8 mouse cellular contexts compared by ENCODE assay signal in the genomic region with DNA sequence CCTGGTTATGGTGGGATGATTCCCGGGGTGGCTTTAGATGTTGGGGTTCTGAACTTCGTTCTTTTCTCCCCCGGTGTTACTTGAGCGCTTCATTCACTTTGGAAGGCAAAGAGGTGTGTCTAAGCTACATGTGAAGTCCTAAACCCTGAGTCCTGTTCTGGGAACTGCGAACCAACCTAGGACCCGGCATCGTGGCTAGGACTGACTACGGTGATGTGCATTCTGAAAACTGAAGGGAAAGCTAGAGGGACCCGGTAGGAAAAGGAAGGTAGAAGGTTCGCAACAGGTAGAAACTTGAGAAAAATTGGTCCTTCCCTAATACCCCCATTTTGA. TPM values are rescaled to one million over a fixed set of nuclear protein-coding genes. Genes with fewer than 3 reads are reported as not detected.
DNase-seq lines count a peak whose midpoint lies in the region; ATAC-seq and TF ChIP-seq lines count a peak whose summit lies in the region.

No protein-coding gene starts in this region.

- peak overlapping the region; percentile 85 for H3K4me2 ChIP-seq in liver, embryonic 12.5 days
- peak overlapping the region; percentile 72 for H3K4me2 ChIP-seq in stomach, postnatal 0 days (replicated peaks; ENCODE audit: low read depth)

- H3K9me3 ChIP-seq in liver, embryonic 12.5 days (replicated peaks), result no peaks in the 10 kb centered on the region
- H3K9me3 ChIP-seq in stomach, postnatal 0 days (ENCODE audit: control insufficient read depth, low read length), result no peaks in the 10 kb centered on the region

- no peak for DNase-seq in gastrocnemius, adult 2 months
- no peak for DNase-seq in gastrocnemius, postnatal 14 days
- DNase-seq in thymus, adult 2 months, result no peak
- no peak for DNase-seq in thymus, postnatal 10 days (ENCODE audit: low spot score in 2 of 2)
- no peak for DNase-seq in stomach, postnatal 0 days (ENCODE audit: low spot score)
- DNase-seq in embryo, embryonic 10 days (ENCODE audit: low spot score), result no peak

- no peak for TF ChIP-seq CTCF in gastrocnemius, adult 2 months (IDR thresholded peaks at IDR 0.05)
- TF ChIP-seq CTCF in thymus, adult 2 months (IDR thresholded peaks at IDR 0.05; ENCODE audit: borderline replicate concordance, control insufficient read depth, extremely low read depth, insufficient read depth, low read length, poor library complexity), result no peak
- no peak for TF ChIP-seq CTCF in stomach, postnatal 0 days (IDR thresholded peaks at IDR 0.05; ENCODE audit: low read depth)

- peak overlapping the region; percentile 87 for H3K4me3 ChIP-seq in gastrocnemius, adult 2 months
- H3K4me3 ChIP-seq in thymus, adult 2 months (ENCODE audit: control insufficient read depth, insufficient read depth, low read length), result peak overlapping the region; percentile 70
- peak overlapping the region; percentile 93 for H3K4me3 ChIP-seq in liver, embryonic 12.5 days
- peak overlapping the region; percentile 92 for H3K4me3 ChIP-seq in stomach, postnatal 0 days (ENCODE audit: low read depth, low read length)

- H3K9ac ChIP-seq in liver, embryonic 12.5 days, result peak overlapping the region; percentile 96
- H3K9ac ChIP-seq in stomach, postnatal 0 days (ENCODE audit: low read length), result peak overlapping the region; percentile 97

- ATAC-seq in liver, embryonic 12.5 days, result peak; percentile 65
- peak; percentile 56; the same call in 1 of the 2 replicates for ATAC-seq in stomach, postnatal 0 days (ENCODE audit: low FRiP score, low TSS enrichment)
- no peak; the same call in 1 of the 2 replicates for ATAC-seq in megakaryocyte progenitor cell, adult 5-6 weeks (replicated peaks; ENCODE audit: poor library complexity)

- WGBS in thymus, adult 2 months, result under 1% methylated on average over 10 of the region's 10 CpGs
- WGBS in liver, embryonic 12.5 days (ENCODE audit: insufficient replicate concordance), result under 1% methylated on average over 10 of the region's 10 CpGs
- WGBS in stomach, postnatal 0 days, result under 1% methylated on average over 10 of the region's 10 CpGs

- intact Hi-C loops in gastrocnemius, adult 2 months (cut with DNase I), result loop anchor here (5.0 kb wide), 2 partner anchors 75 to 595 kb away; a partner anchor contains a TSS
- intact Hi-C loops in gastrocnemius, postnatal 14 days (cut with DNase I; ENCODE audit: low total_unique reads), result no loop called here

- no peak for TF ChIP-seq EP300 in stomach, postnatal 0 days (optimal IDR thresholded peaks at IDR 0.05)

- peaks cover 2% of the 10 kb centered on the region; the same call in 1 of the 2 replicates for H3K4me1 ChIP-seq in thymus, adult 2 months (replicated peaks; ENCODE audit: control insufficient read depth, insufficient read depth, low read length)
- peaks cover 26% of the 10 kb centered on the region for H3K4me1 ChIP-seq in liver, embryonic 12.5 days
- peaks cover 3% of the 10 kb centered on the region; the same call in 1 of the 2 replicates for H3K4me1 ChIP-seq in stomach, postnatal 0 days (replicated peaks; ENCODE audit: control insufficient read depth, insufficient read depth)

- no peak for TF ChIP-seq POLR2A in thymus, adult 2 months (IDR thresholded peaks at IDR 0.05; ENCODE audit: control insufficient read depth, extremely low read depth, insufficient read depth, low read length, poor library complexity)

- peak overlapping the region; percentile 98 for H3K27ac ChIP-seq in gastrocnemius, adult 2 months
- peak overlapping the region; percentile 68 for H3K27ac ChIP-seq in thymus, adult 2 months (ENCODE audit: control insufficient read depth, insufficient read depth, low read length)
- peak overlapping the region; percentile 92 for H3K27ac ChIP-seq in liver, embryonic 12.5 days
- peak overlapping the region; percentile 98 for H3K27ac ChIP-seq in stomach, postnatal 0 days (replicated peaks)

- H3K27me3 ChIP-seq in thymus, adult 2 months (ENCODE audit: control insufficient read depth, insufficient read depth, low read length), result no peaks in the 10 kb centered on the region
- H3K27me3 ChIP-seq in liver, embryonic 12.5 days (replicated peaks), result no peaks in the 10 kb centered on the region
- no peaks in the 10 kb centered on the region for H3K27me3 ChIP-seq in stomach, postnatal 0 days (ENCODE audit: control insufficient read depth, insufficient read depth, low read length)

- no peaks in the 10 kb centered on the region for H3K36me3 ChIP-seq in thymus, adult 2 months (ENCODE audit: control insufficient read depth, insufficient read depth, low read length)
- H3K36me3 ChIP-seq in liver, embryonic 12.5 days, result no peaks in the 10 kb centered on the region
- no peaks in the 10 kb centered on the region for H3K36me3 ChIP-seq in stomach, postnatal 0 days (ENCODE audit: control insufficient read depth, insufficient read depth, low read length)

RNA-seq across cellular contexts. Expression of a gene that starts 0.4 kb away (rescaled TPM):
- total RNA-seq in gastrocnemius, adult 2 months (2021), result 100 to 1,000 TPM; 119 TPM
- total RNA-seq in gastrocnemius, postnatal 14 days (2021), result 10 to 100 TPM; 57.8 to 69.8 TPM
- 20.5 and 21.6 TPM in 2 replicates for polyA plus RNA-seq in thymus, adult 2 months (2012; rRNA removed)
- polyA plus RNA-seq in liver, embryonic 12.5 days (2016; fragmentation: Nextera tagmentation; extraction: Ambion mirVana), result 27.7 and 31.5 TPM in 2 replicates
- 20.5 and 21.8 TPM in 2 replicates for polyA plus RNA-seq in stomach, postnatal 0 days (2015; fragmentation: Nextera tagmentation; extraction: Ambion mirVana)
- total RNA-seq in megakaryocyte progenitor cell, adult 5-6 weeks (2015), result 74.0 and 86.1 TPM in 2 replicates
- 51.8 and 58.9 TPM in 2 replicates for total RNA-seq in megakaryocyte progenitor cell, adult 5-6 weeks (2017)
